Mouse (Mus musculus) kidney, adult 2 months (tissue): Measurements from ENCODE around the gene Smim12.

ENCODE experiments used
- CTCF ChIP-seq: fragments of 200-500 bp; conservative IDR thresholded peaks from 2 replicates; pipeline ENCODE4 v1.5.1; 2011; ENCODE audit warnings: low read depth, mild to moderate bottlenecking, control low read depth, low read length, moderate library complexity, mixed read lengths; ENCODE audit not compliant: insufficient read depth, insufficient read length
- POLR2A ChIP-seq: fragments of 200-500 bp; IDR thresholded peaks from one replicate; pipeline ENCODE4 v1.6.1; 2011; ENCODE audit warnings: low read depth, low read length, control low read depth

DNA sequence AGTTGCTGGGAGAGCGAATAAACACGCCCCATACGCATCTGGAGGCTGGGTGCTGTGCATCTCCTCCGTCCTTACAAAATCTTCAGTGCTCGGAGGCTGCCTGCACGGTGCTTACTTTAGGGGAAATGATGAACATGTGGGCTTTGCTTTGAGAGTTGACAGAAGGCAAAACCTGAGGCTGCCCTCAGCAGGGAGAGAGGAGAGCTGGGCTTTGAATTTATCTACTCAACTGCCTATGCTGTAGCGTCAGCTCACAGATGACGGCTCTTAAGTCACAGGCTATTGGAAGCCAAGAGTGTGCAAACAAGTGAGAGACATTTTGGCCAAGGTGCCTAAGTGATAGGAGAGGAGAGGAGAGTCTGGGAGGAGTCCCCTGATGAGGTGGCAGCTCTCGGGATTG lies 35.7 kb downstream of the Smim12 start:
- TF ChIP-seq POLR2A = no peak
- no peak for TF ChIP-seq CTCF
